Mouse (Mus musculus) midbrain, embryonic 16.5 days (tissue): ENCODE measurements around the gene Ldhal6b. TPM values are rescaled to one million over a fixed set of nuclear protein-coding genes. Genes with fewer than 3 reads are reported as not detected.
"Not testable (repeated sequence)": the region's sequence is repeated elsewhere in the genome, so short reads cannot be mapped to it uniquely, and the experiment has no call there.

ENCODE experiments used
- ATAC-seq: fragments of 200-750 bp; cut with Nextera tagmentation; 2 replicates; pipeline ENCODE4 v1.8.0; 2017; ENCODE audit warnings: moderate TSS enrichment
- H3K27ac ChIP-seq: fragments of 300-500 bp; sonication (generic); 2 replicates; pipeline ENCODE4 v1.5.1; 2014; ENCODE audit warnings: mild to moderate bottlenecking, low read length, mixed read lengths
- H3K27me3 ChIP-seq: fragments of 300-500 bp; sonication (generic); 2 replicates; pipeline ENCODE4 v1.6.1; 2014; ENCODE audit warnings: low read depth, low read length, mixed read lengths; ENCODE audit not compliant: control insufficient read depth, insufficient read depth
- H3K36me3 ChIP-seq: fragments of 300-500 bp; sonication (generic); 2 replicates; pipeline ENCODE4 v1.6.1; 2014; ENCODE audit warnings: mild to moderate bottlenecking, low read length, moderate library complexity, mixed read lengths; ENCODE audit not compliant: control insufficient read depth, insufficient read depth
- H3K4me1 ChIP-seq: fragments of 300-500 bp; sonication (generic); 2 replicates; pipeline ENCODE4 v1.6.1; 2014; ENCODE audit warnings: mild to moderate bottlenecking, low read length, mixed read lengths; ENCODE audit not compliant: control insufficient read depth, insufficient read depth
- H3K4me2 ChIP-seq: fragments of 300-500 bp; sonication (generic); 2 replicates; pipeline ENCODE4 v1.6.1; 2014; ENCODE audit warnings: mild to moderate bottlenecking, low read length, mixed read lengths
- H3K4me3 ChIP-seq: fragments of 300-500 bp; sonication (generic); 2 replicates; pipeline ENCODE4 v1.5.1; 2014; ENCODE audit warnings: low read depth, mild to moderate bottlenecking, low read length, moderate library complexity, mixed read lengths
- H3K9ac ChIP-seq: fragments of 300-500 bp; sonication (generic); 2 replicates; pipeline ENCODE4 v1.6.1; 2014; ENCODE audit warnings: low read depth, low read length, mixed read lengths
- H3K9me3 ChIP-seq: fragments of 300-500 bp; sonication (generic); replicated peaks from 2 replicates; pipeline ENCODE4 v1.6.1; 2014; ENCODE audit warnings: mild to moderate bottlenecking, low read length, mixed read lengths; ENCODE audit not compliant: control insufficient read depth, poor library complexity, severe bottlenecking
- WGBS: fragments of 180-500 bp; shearing (Covaris S2); extraction: QIAGEN DNeasy Blood & Tissue Kit; methylation state at CpG from one replicate; pipeline ENCODE4 v1.1.7; 2014; 5-methylcytosine and 5-hydroxymethylcytosine counted together
- polyA plus RNA-seq: library from polyadenylated mRNA; unstranded; fragments of >200 nt; fragmentation: Nextera tagmentation; extraction: Ambion mirVana; gene quantifications from 2 replicates; pipeline ENCODE4 v1.2.1, GENCODE M21; 2015

Gene Ldhal6b
- 0.25 TPM in 1 of 2 replicates, not detected in the other for polyA plus RNA-seq

- Histone ChIP-seq H3K27ac (no peak within 1 kb of the TSS), H3K4me2 (no peak within 1 kb of the TSS), H3K9me3 (no peaks in the 10 kb centered on the region), H3K36me3 (no peaks in the 10 kb centered on the region), H3K4me1 (no peaks in the 10 kb centered on the region), H3K9ac (no peak within 1 kb of the TSS), H3K4me3 (no peak within 1 kb of the TSS), H3K27me3 (no peaks in the 10 kb centered on the region)
- WGBS, result 95% methylated on average over 11 of the region's 11 CpGs
- ATAC-seq, result no peak
These were observed at the start of gene Ldhal6b for GRCm38 (mm10) chr17:5418545-5418944. Gene Ldhal6b (minus strand): TSS chr17:5418767.

- ATAC-seq, result no peak
- H3K4me2 ChIP-seq, result no peak overlapping the region
- 44% methylated on average over 4 of the region's 4 CpGs for WGBS
- no peaks in the 10 kb centered on the region for H3K4me1 ChIP-seq
- no peak overlapping the region for H3K27ac ChIP-seq
- no peak overlapping the region for H3K4me3 ChIP-seq
- H3K27me3 ChIP-seq, result no peaks in the 10 kb centered on the region
- no peaks in the 10 kb centered on the region for H3K9me3 ChIP-seq
- H3K36me3 ChIP-seq, result no peaks in the 10 kb centered on the region
- no peak overlapping the region for H3K9ac ChIP-seq
These were observed 48.6 kb upstream of the Ldhal6b start for GRCm38 (mm10) chr17:5467177-5467576.

DNA sequence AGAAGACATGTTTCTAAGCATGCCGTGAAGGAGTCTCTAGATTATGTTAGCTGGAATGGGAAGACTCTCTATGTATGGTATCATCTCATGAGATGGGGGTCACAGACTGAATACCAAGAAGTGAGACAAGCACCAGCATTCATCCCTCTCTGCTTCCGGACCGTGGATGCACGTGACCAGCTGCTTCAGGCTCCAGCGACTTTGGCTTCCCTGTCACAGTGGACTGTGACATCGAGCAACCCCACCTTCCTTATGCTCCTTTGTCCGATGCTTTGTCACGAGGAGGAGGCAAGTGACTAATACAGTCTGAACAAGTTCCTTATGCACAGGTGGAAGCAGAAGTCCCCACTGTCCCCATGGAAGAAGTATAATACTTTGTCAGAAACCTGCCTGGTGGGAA is 48.2 kb upstream of the Ldhal6b start:
- Histone ChIP-seq H3K9ac (no peak overlapping the region), H3K27me3 (no peaks in the 10 kb centered on the region), H3K36me3 (no peaks in the 10 kb centered on the region), H3K9me3 (no peaks in the 10 kb centered on the region), H3K4me3 (no peak overlapping the region), H3K4me1 (no peaks in the 10 kb centered on the region), H3K4me2 (no peak overlapping the region), H3K27ac (no peak overlapping the region)
- ATAC-seq, result no peak
- 74% methylated on average over 8 of the region's 8 CpGs for WGBS

GRCm38 (mm10) chr17:5463912-5464311 is 45.3 kb upstream of the Ldhal6b start:
- H3K36me3 ChIP-seq, result no peaks in the 10 kb centered on the region
- no peak overlapping the region for H3K4me2 ChIP-seq
- H3K27ac ChIP-seq, result no peak overlapping the region
- no peaks in the 10 kb centered on the region for H3K4me1 ChIP-seq
- no peaks in the 10 kb centered on the region for H3K9me3 ChIP-seq
- no peak for ATAC-seq
- H3K9ac ChIP-seq, result no peak overlapping the region
- 96% methylated on average over 2 of the region's 2 CpGs for WGBS
- H3K27me3 ChIP-seq, result no peaks in the 10 kb centered on the region
- no peak overlapping the region for H3K4me3 ChIP-seq

DNA sequence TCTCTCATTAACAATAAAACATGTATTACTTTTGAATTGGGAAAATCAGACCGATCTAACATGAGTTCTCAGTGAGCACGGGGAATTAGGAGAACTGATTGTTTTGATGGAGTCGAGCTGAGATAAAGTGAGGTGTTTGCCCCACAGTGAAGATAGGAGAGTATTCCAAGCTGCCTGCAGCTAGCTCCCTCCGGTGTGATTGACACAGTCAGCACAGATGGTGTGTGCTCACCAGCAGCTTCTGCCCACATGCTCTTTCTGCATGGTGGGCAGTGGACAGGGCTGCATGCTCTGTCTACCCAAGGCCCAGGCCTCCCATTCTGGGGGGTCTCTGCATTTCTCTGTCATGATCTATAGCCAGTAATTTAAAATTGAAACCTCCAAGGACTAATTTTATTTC is 35.1 kb upstream of the Ldhal6b start:
- no peak overlapping the region for H3K9ac ChIP-seq
- H3K27me3 ChIP-seq, result no peaks in the 10 kb centered on the region
- H3K4me3 ChIP-seq, result no peak overlapping the region
- no peak for ATAC-seq
- no peaks in the 10 kb centered on the region for H3K36me3 ChIP-seq
- H3K4me2 ChIP-seq, result no peak overlapping the region
- no peak overlapping the region for H3K27ac ChIP-seq
- no peaks in the 10 kb centered on the region for H3K4me1 ChIP-seq
- WGBS, result 85% methylated on average over 4 of the region's 4 CpGs
- no peaks in the 10 kb centered on the region for H3K9me3 ChIP-seq

GRCm38 (mm10) chr17:5443751-5444150 is 25.2 kb upstream of the Ldhal6b start:
- Histone ChIP-seq H3K4me3 (no peak overlapping the region), H3K4me2 (no peak overlapping the region), H3K4me1 (peaks cover 13% of the 10 kb centered on the region), H3K9ac (no peak overlapping the region), H3K9me3 (no peaks in the 10 kb centered on the region), H3K36me3 (no peaks in the 10 kb centered on the region), H3K27me3 (peaks cover 3% of the 10 kb centered on the region), H3K27ac (no peak overlapping the region)
- WGBS, result 71% methylated on average over 5 of the region's 5 CpGs
- no peak for ATAC-seq

GRCm38 (mm10) chr17:5443260-5443659 is 24.7 kb upstream of the Ldhal6b start:
- H3K4me1 ChIP-seq, result peaks cover 15% of the 10 kb centered on the region
- no peak overlapping the region for H3K4me2 ChIP-seq
- H3K9ac ChIP-seq, result no peak overlapping the region
- no peak overlapping the region for H3K4me3 ChIP-seq
- 68% methylated on average over 3 of the region's 3 CpGs for WGBS
- no peak overlapping the region for H3K27ac ChIP-seq
- ATAC-seq, result no peak
- no peaks in the 10 kb centered on the region for H3K9me3 ChIP-seq
- H3K27me3 ChIP-seq, result peaks cover 3% of the 10 kb centered on the region
- H3K36me3 ChIP-seq, result no peaks in the 10 kb centered on the region

DNA sequence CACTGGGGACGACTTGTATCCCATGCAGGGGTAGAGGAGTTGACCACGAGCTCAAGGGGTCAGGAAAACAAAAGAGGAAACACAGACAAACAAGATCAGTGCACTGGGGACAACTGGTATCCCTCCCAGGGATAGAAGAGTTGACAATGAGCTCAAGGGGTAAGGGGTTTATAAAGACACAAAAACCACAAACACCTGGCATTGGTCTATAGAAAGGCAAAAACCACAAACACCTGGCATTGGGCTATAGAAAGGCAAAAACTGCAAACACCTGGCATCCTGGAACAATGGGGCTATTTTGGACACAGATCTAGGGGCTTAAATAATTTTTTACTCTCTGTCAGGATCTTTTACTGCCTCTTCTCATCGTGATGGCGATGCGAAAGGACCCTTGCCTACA is 23.8 kb upstream of the Ldhal6b start:
- ATAC-seq, H3K9me3 ChIP-seq, H3K27me3 ChIP-seq, H3K27ac ChIP-seq, H3K4me2 ChIP-seq, H3K36me3 ChIP-seq, H3K4me3 ChIP-seq, H3K9ac ChIP-seq: not testable (repeated sequence)
- peaks cover 17% of the 10 kb centered on the region for H3K4me1 ChIP-seq
- WGBS, result 84% methylated on average over 5 of the region's 5 CpGs

- under 1% methylated on average over 27 of the region's 27 CpGs for WGBS
- Histone ChIP-seq H3K27ac (peak within 1 kb of the TSS; percentile 85), H3K9ac (peak within 1 kb of the TSS; percentile 64), H3K9me3 (no peaks in the 10 kb centered on the region), H3K27me3 (no peaks in the 10 kb centered on the region), H3K4me3 (peak within 1 kb of the TSS; percentile 50), H3K4me1 (peaks cover 17% of the 10 kb centered on the region), H3K4me2 (peak within 1 kb of the TSS; percentile 91), H3K36me3 (no peaks in the 10 kb centered on the region)
- ATAC-seq, result peak; percentile 97
These were observed 21.8 kb upstream of the Ldhal6b start, which contains the start of gene Tmem242 for GRCm38 (mm10) chr17:5440159-5440971. Gene Tmem242 (minus strand): TSS chr17:5440259.
